ENCODE assay signal across 28 mouse cellular contexts in the genomic region with DNA sequence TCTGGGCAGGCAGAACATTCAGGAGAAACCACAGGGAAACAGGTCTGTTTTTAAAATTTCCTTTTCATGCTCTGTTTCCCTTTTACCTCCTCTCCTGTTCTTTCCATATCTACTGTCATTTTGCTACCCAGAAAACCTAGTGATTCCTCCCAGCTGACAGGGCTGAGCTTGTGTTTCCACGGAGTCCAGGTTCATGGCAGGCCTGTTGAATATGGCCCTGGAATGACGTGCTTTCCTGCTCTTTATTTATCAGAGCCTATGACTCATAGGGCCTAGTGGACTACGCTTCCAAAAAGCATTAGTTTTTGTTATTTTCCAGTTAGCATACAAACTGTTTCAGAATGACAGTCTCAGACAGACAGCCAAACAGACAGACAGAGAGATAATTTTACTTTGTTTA. TPM values are rescaled to one million over a fixed set of nuclear protein-coding genes. Genes with fewer than 3 reads are reported as not detected.
"Had no signal": no experiment of that assay in that cellular context is flagged by ENCODE, and none has a peak within 500 bp of the region (broad histone marks: within the 10 kb centered on the region; RNA-seq: fewer than 3 reads in every experiment).

No protein-coding gene starts in this region.

- ATAC-seq: hindbrain, embryonic 16.5 days; inflammation-experienced regulatory T-cells, adult 6 months; intestine, embryonic 15.5 days; intestine, postnatal 0 days; liver, embryonic 12.5 days had no signal

- H3K27ac ChIP-seq: heart, embryonic 13.5 days; heart, embryonic 15.5 days; hindbrain, embryonic 10.5 days; hindbrain, embryonic 12.5 days; hindbrain, embryonic 14.5 days; intestine, embryonic 15.5 days; layer of hippocampus, adult 2 months; limb, embryonic 13.5 days; limb, embryonic 15.5 days; liver, embryonic 12.5 days; liver, embryonic 14.5 days had no signal

- H3K4me1 ChIP-seq: heart, embryonic 15.5 days; hindbrain, embryonic 10.5 days; hindbrain, embryonic 12.5 days; intestine, embryonic 15.5 days; limb, embryonic 13.5 days; limb, embryonic 15.5 days; liver, embryonic 12.5 days had no signal

- H3K9me3 ChIP-seq: heart, embryonic 13.5 days; heart, embryonic 15.5 days; hindbrain, embryonic 10.5 days; hindbrain, embryonic 12.5 days; intestine, embryonic 15.5 days; limb, embryonic 13.5 days; limb, embryonic 15.5 days; liver, embryonic 12.5 days had no signal

- H3K4me2 ChIP-seq: heart, embryonic 11.5 days; heart, embryonic 13.5 days; heart, embryonic 15.5 days; hindbrain, embryonic 12.5 days; hindbrain, embryonic 14.5 days; intestine, embryonic 15.5 days; limb, embryonic 13.5 days; limb, embryonic 15.5 days; liver, embryonic 12.5 days had no signal

- H3K4me3 ChIP-seq: heart, embryonic 13.5 days; heart, embryonic 15.5 days; hindbrain, embryonic 10.5 days; hindbrain, embryonic 12.5 days; intestine, embryonic 15.5 days; layer of hippocampus, adult 2 months; limb, embryonic 13.5 days; limb, embryonic 15.5 days; liver, embryonic 12.5 days had no signal

- H3K36me3 ChIP-seq: heart, embryonic 13.5 days; heart, embryonic 15.5 days; hindbrain, embryonic 10.5 days; hindbrain, embryonic 12.5 days; intestine, embryonic 15.5 days; limb, embryonic 13.5 days; limb, embryonic 15.5 days; liver, embryonic 12.5 days had no signal

- DNase-seq: gastrocnemius, postnatal 10 days; gastrocnemius, postnatal 25 days; heart, adult 18-20 months; heart, postnatal 4 days; kidney, adult 18-20 months; kidney, adult 8-10 months; kidney, postnatal 10 days; kidney, postnatal 25 days; kidney, postnatal 4 days; layer of hippocampus, postnatal 36 days; left cerebral cortex, postnatal 4 days; lung, adult 18-20 months had no signal

- H3K9ac ChIP-seq: heart, embryonic 13.5 days; heart, embryonic 15.5 days; hindbrain, embryonic 12.5 days; hindbrain, embryonic 14.5 days; intestine, embryonic 15.5 days; limb, embryonic 13.5 days; limb, embryonic 15.5 days; liver, embryonic 12.5 days; liver, embryonic 14.5 days had no signal

- H3K27me3 ChIP-seq: heart, embryonic 13.5 days; heart, embryonic 15.5 days; hindbrain, embryonic 12.5 days; intestine, embryonic 15.5 days; limb, embryonic 13.5 days; limb, embryonic 15.5 days; liver, embryonic 12.5 days had no signal

RNA-seq across cellular contexts. Expression of a gene that starts 36.7 kb away (rescaled TPM):
- total RNA-seq: granulocyte monocyte progenitor cell, adult 5-6 weeks had no signal
